Mouse (Mus musculus): ENCODE measurements at regions not wholly inside any gene's neighbourhood (a gene's known extent, or its start where the extent isn't known, plus 50 kb on each side); places are given as distances from the start of the nearest gene placed in this dataset.

GRCm38 (mm10) chr10:66641966-66642365, 454.0 kb upstream of the Jmjd1c start:
- TF ChIP-seq EP300 (IDR thresholded peaks at IDR 0.05; ENCODE audit: low read depth) = no peak
- TF ChIP-seq CTCF (IDR thresholded peaks at IDR 0.05; ENCODE audit: low read depth) = no peak
